9 mouse cellular contexts compared by ENCODE assay signal in genomic region chr11:50379023-50379752, GRCm38 (mm10). TPM values are rescaled to one million over a fixed set of nuclear protein-coding genes. Genes with fewer than 3 reads are reported as not detected.
A peak's percentile ranks its signal among the peaks of the same experiment; 100 is the strongest.
DNase-seq lines count a peak whose midpoint lies in the region; ATAC-seq and TF ChIP-seq lines count a peak whose summit lies in the region.
"Had no signal": no experiment of that assay in that cellular context is flagged by ENCODE, and none has a peak within 500 bp of the region (broad histone marks: within the 10 kb centered on the region; RNA-seq: fewer than 3 reads in every experiment).

No protein-coding gene starts in this region.

- H3K27ac ChIP-seq in lung, embryonic 16.5 days (ENCODE audit: low read length), result peak overlapping the region; percentile 100; the same call in 1 of the 2 replicates
- H3K27ac ChIP-seq in forebrain, embryonic 11.5 days (ENCODE audit: low read depth, low read length), result no peak overlapping the region
- no peak overlapping the region for H3K27ac ChIP-seq in limb, embryonic 12.5 days
- H3K27ac ChIP-seq in olfactory bulb, adult 2 months (ENCODE audit: insufficient read depth, low read depth, low read length), result no peak overlapping the region

- H3K36me3 ChIP-seq in lung, embryonic 16.5 days (ENCODE audit: control insufficient read depth, insufficient read depth, low read length), result peaks cover 15% of the 10 kb centered on the region
- peaks cover 9% of the 10 kb centered on the region; the same call in 1 of the 2 replicates for H3K36me3 ChIP-seq in forebrain, embryonic 11.5 days (ENCODE audit: control insufficient read depth, insufficient read depth, low read length)
- H3K36me3 ChIP-seq in limb, embryonic 12.5 days, result peaks cover 40% of the 10 kb centered on the region

- TF ChIP-seq CTCF in olfactory bulb, adult 2 months (IDR thresholded peaks at IDR 0.05; ENCODE audit: insufficient read depth, low read depth, low read length), result no peak

- no peak for TF ChIP-seq POLR2A in olfactory bulb, adult 2 months (IDR thresholded peaks at IDR 0.05; ENCODE audit: insufficient read depth, low read depth, low read length)

- no peak for ATAC-seq in lung, embryonic 16.5 days (ENCODE audit: low read depth)
- ATAC-seq in forebrain, embryonic 11.5 days (replicated peaks; ENCODE audit: low FRiP score), result no peak
- ATAC-seq in limb, embryonic 12.5 days (ENCODE audit: insufficient number of reproducible peaks, insufficient read depth, low FRiP score, low TSS enrichment, low read depth), result no peak

- no peaks in the 10 kb centered on the region for H3K9me3 ChIP-seq in lung, embryonic 16.5 days (ENCODE audit: control insufficient read depth, low read length)
- no peaks in the 10 kb centered on the region for H3K9me3 ChIP-seq in forebrain, embryonic 11.5 days (ENCODE audit: control insufficient read depth, low read length)
- H3K9me3 ChIP-seq in limb, embryonic 12.5 days, result no peaks in the 10 kb centered on the region

- intact Hi-C loops in gastrocnemius, postnatal 36 days (cut with DNase I), result no loop called here

- H3K9ac ChIP-seq in lung, embryonic 16.5 days (ENCODE audit: low read length), result peak overlapping the region; percentile 99
- H3K9ac ChIP-seq in forebrain, embryonic 11.5 days (ENCODE audit: low read length), result peak overlapping the region; percentile 100
- H3K9ac ChIP-seq in limb, embryonic 12.5 days (replicated peaks), result peak overlapping the region; percentile 99

- WGBS in lung, embryonic 16.5 days, result 36% methylated on average over 12 of the region's 12 CpGs
- 77% methylated on average over 12 of the region's 12 CpGs for whole genome bisulfite sequencing in forebrain, embryonic 11.5 days
- WGBS in limb, embryonic 12.5 days, result 73% methylated on average over 12 of the region's 12 CpGs
- 40% methylated on average over 12 of the region's 12 CpGs for WGBS in olfactory bulb, adult 2 months

- peak overlapping the region; percentile 90 for H3K4me2 ChIP-seq in lung, embryonic 16.5 days (ENCODE audit: low read depth, low read length)
- H3K4me2 ChIP-seq in forebrain, embryonic 11.5 days (ENCODE audit: low read depth, low read length, severe bottlenecking), result peak overlapping the region; percentile 98
- H3K4me2 ChIP-seq in limb, embryonic 12.5 days, result peak overlapping the region; percentile 76

- peaks cover 17% of the 10 kb centered on the region for H3K4me1 ChIP-seq in lung, embryonic 16.5 days (replicated peaks; ENCODE audit: control insufficient read depth, insufficient read depth, low read length)
- H3K4me1 ChIP-seq in forebrain, embryonic 11.5 days (replicated peaks; ENCODE audit: control insufficient read depth, insufficient read depth, low read length), result peaks cover 18% of the 10 kb centered on the region
- peaks cover 24% of the 10 kb centered on the region for H3K4me1 ChIP-seq in limb, embryonic 12.5 days (replicated peaks)
- peaks cover 4% of the 10 kb centered on the region for H3K4me1 ChIP-seq in olfactory bulb, adult 2 months (ENCODE audit: control insufficient read depth, insufficient read depth, low read length)

- no peak for DNase-seq in lung, postnatal 10 days
- peak; percentile 32 for DNase-seq in forebrain, embryonic 11.5 days (ENCODE audit: low spot score)
- DNase-seq in urinary bladder, postnatal 10 days (ENCODE audit: low spot score), result no peak
- no peak for DNase-seq in adrenal gland, postnatal 36 days
- DNase-seq in gastrocnemius, postnatal 36 days, result no peak

- H3K4me3 ChIP-seq in lung, embryonic 16.5 days (ENCODE audit: low read length), result peak overlapping the region; percentile 100
- H3K4me3 ChIP-seq in forebrain, embryonic 11.5 days (ENCODE audit: low read depth, low read length), result peak overlapping the region; percentile 95
- H3K4me3 ChIP-seq in limb, embryonic 12.5 days (replicated peaks), result peak overlapping the region; percentile 94
- H3K4me3 ChIP-seq in olfactory bulb, adult 2 months (ENCODE audit: insufficient read depth, low read depth, low read length), result peak overlapping the region; percentile 39

- H3K27me3 ChIP-seq in lung, embryonic 16.5 days (ENCODE audit: control insufficient read depth, insufficient read depth, low read depth, low read length), result no peaks in the 10 kb centered on the region
- no peaks in the 10 kb centered on the region for H3K27me3 ChIP-seq in forebrain, embryonic 11.5 days (ENCODE audit: control insufficient read depth, insufficient read depth, low read length)
- H3K27me3 ChIP-seq in limb, embryonic 12.5 days, result no peaks in the 10 kb centered on the region

RNA-seq across cellular contexts. Expression of gene Hnrnph1, which starts 2.4 kb away (rescaled TPM):
- polyA plus RNA-seq in lung, embryonic 16.5 days (2015; fragmentation: Nextera tagmentation; extraction: Ambion mirVana), result 474 and 483 TPM in 2 replicates
- polyA plus RNA-seq in forebrain, embryonic 11.5 days (2014; fragmentation: Nextera tagmentation; extraction: Ambion mirVana), result 833 and 855 TPM in 2 replicates
- 636 and 669 TPM in 2 replicates for polyA plus RNA-seq in limb, embryonic 12.5 days (2016; fragmentation: Nextera tagmentation; extraction: Ambion mirVana)
- 611 and 1,562 TPM in 2 replicates for polyA plus RNA-seq in olfactory bulb, adult 2 months (2012; ENCODE audit: insufficient read depth, insufficient read length, low replicate concordance, missing spikeins)
- 100 to 1,000 TPM; 212 to 305 TPM for total RNA-seq in adrenal gland, postnatal 36 days (2021)
- total RNA-seq in gastrocnemius, postnatal 36 days (2021), result 10 to 100 TPM; 73.4 to 85.8 TPM

RNA-seq across cellular contexts. Expression of gene Cby3, which starts 24.9 kb away (rescaled TPM):
- 0.43 and 0.45 TPM in 2 replicates for polyA plus RNA-seq in lung, embryonic 16.5 days (2015; fragmentation: Nextera tagmentation; extraction: Ambion mirVana)
- 0.47 TPM in 1 of 2 replicates, not detected in the other for polyA plus RNA-seq in forebrain, embryonic 11.5 days (2014; fragmentation: Nextera tagmentation; extraction: Ambion mirVana)
- polyA plus RNA-seq in limb, embryonic 12.5 days (2016; fragmentation: Nextera tagmentation; extraction: Ambion mirVana), result 0.44 TPM in 1 of 2 replicates, not detected in the other
- not detected in 2 replicates for polyA plus RNA-seq in olfactory bulb, adult 2 months (2012; ENCODE audit: insufficient read depth, insufficient read length, low replicate concordance, missing spikeins)
- total RNA-seq in adrenal gland, postnatal 36 days (2021), result not detected
- total RNA-seq in gastrocnemius, postnatal 36 days (2021), result not detected
- total RNA-seq: hematopoietic stem cell, adult 5-6 weeks had no signal

RNA-seq across cellular contexts. Expression of gene Rufy1, which starts 51.7 kb away (rescaled TPM):
- polyA plus RNA-seq in lung, embryonic 16.5 days (2015; fragmentation: Nextera tagmentation; extraction: Ambion mirVana), result 23.6 and 26.6 TPM in 2 replicates
- polyA plus RNA-seq in forebrain, embryonic 11.5 days (2014; fragmentation: Nextera tagmentation; extraction: Ambion mirVana), result 23.9 and 26.7 TPM in 2 replicates
- polyA plus RNA-seq in limb, embryonic 12.5 days (2016; fragmentation: Nextera tagmentation; extraction: Ambion mirVana), result 28.1 and 32.0 TPM in 2 replicates
- not detected in 2 replicates for polyA plus RNA-seq in olfactory bulb, adult 2 months (2012; ENCODE audit: insufficient read depth, insufficient read length, low replicate concordance, missing spikeins)
- total RNA-seq in adrenal gland, postnatal 36 days (2021), result 10 to 100 TPM; 38.2 to 39.8 TPM
- total RNA-seq in gastrocnemius, postnatal 36 days (2021), result 10 to 100 TPM; 19.5 to 21.6 TPM

RNA-seq across cellular contexts. Expression of gene Canx, which starts 53.7 kb away (rescaled TPM):
- 329 and 349 TPM in 2 replicates for polyA plus RNA-seq in lung, embryonic 16.5 days (2015; fragmentation: Nextera tagmentation; extraction: Ambion mirVana)
- polyA plus RNA-seq in forebrain, embryonic 11.5 days (2014; fragmentation: Nextera tagmentation; extraction: Ambion mirVana), result 235 and 248 TPM in 2 replicates
- 292 and 313 TPM in 2 replicates for polyA plus RNA-seq in limb, embryonic 12.5 days (2016; fragmentation: Nextera tagmentation; extraction: Ambion mirVana)
- 193 and 359 TPM in 2 replicates for polyA plus RNA-seq in olfactory bulb, adult 2 months (2012; ENCODE audit: insufficient read depth, insufficient read length, low replicate concordance, missing spikeins)
- 100 to 1,000 TPM; 473 to 490 TPM for total RNA-seq in adrenal gland, postnatal 36 days (2021)
- 100 to 1,000 TPM in 1 of 2 experiments, 10 to 100 TPM in 1; 76.4 to 103 TPM for total RNA-seq in gastrocnemius, postnatal 36 days (2021)

Comparison
In these comparisons a context has a peak if more than half of its experiments do, and no peak if none do; other contexts are left out.
1. H3K4me3 ChIP-seq: peak in every context shown above with its lines; median percentile 100 in lung, embryonic 16.5 days; 95 in forebrain, embryonic 11.5 days; 94 in limb, embryonic 12.5 days; 39 in olfactory bulb, adult 2 months.